Mouse (Mus musculus): ENCODE results near the gene Rsf1. TPM values are rescaled to one million over a fixed set of nuclear protein-coding genes. Genes with fewer than 3 reads are reported as not detected.

Rsf1 gene
- polyA plus RNA-seq, 1 experiment from 2014 or later = 10.0 TPM

DNA sequence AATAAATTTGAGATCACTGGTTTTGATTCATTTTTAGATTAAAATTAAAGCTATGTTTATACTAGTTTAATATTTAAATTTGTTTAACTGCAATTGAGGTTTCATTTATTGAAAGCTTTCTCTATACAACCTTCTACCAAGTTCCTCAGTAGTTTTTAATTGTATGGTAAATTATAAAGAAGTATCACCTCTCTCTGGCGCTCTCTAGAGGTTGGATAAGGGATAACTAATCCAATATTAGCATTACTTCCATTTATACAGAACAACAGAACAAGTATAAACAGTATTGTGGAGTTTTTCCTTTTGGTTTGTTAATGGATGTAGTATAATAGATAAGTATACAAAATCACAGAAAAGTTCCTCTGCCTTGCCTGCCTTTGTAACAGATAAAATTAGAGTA lies 99.5 kb downstream of the Rsf1 start:
- H3K9me3 ChIP-seq (ENCODE audit: control insufficient read depth, low read length) = no peaks in the 10 kb centered on the region

DNA sequence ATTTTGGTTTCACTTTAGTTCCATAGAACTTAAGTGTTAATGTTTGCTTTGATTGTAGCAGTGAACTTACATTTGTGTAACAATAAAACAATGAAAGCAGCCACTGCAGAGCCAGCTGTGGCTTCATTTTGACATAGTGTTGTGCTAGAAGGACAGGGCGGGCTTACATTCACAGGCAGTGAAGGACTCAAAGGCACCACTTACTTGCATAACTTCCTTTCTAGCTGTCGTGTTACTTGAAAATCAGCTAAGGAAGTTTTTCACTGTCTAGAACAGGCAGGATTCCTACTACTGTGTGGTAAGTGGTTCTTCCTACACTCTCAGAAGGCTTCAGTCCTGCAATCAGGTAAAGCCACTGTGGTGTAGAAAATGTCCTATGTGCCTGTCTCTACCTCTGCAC lies 108.1 kb downstream of the Rsf1 start:
- 74% methylated on average over 2 of the region's 2 CpGs for WGBS
- Histone ChIP-seq H3K27ac (replicated peaks) (no peak overlapping the region), H3K4me3 (ENCODE audit: low read depth, low read length) (no peak overlapping the region), H3K4me2 (replicated peaks; ENCODE audit: low read depth) (no peak overlapping the region), H3K27me3 (ENCODE audit: control insufficient read depth, insufficient read depth, low read length) (no peaks in the 10 kb centered on the region), H3K9ac (ENCODE audit: low read length) (no peak overlapping the region), H3K9me3 (ENCODE audit: control insufficient read depth, low read length) (no peaks in the 10 kb centered on the region), H3K4me1 (replicated peaks; ENCODE audit: control insufficient read depth, insufficient read depth) (no peaks in the 10 kb centered on the region), H3K36me3 (ENCODE audit: control insufficient read depth, insufficient read depth, low read length) (peaks cover 12% of the 10 kb centered on the region)
- TF ChIP-seq EP300 (optimal IDR thresholded peaks at IDR 0.05) = no peak
- TF ChIP-seq CTCF (IDR thresholded peaks at IDR 0.05; ENCODE audit: low read depth) = no peak
- no peak for DNase-seq (ENCODE audit: low spot score)
- no peak for ATAC-seq (ENCODE audit: low FRiP score, low TSS enrichment)

More for the DNA sequence above, 99.5 kb downstream of the Rsf1 start:
- ATAC-seq (ENCODE audit: low FRiP score, low TSS enrichment) (no peak), DNase-seq (ENCODE audit: low spot score) (no peak)
- H3K4me1 ChIP-seq (replicated peaks; ENCODE audit: control insufficient read depth, insufficient read depth) = no peaks in the 10 kb centered on the region
- no peak overlapping the region for H3K4me2 ChIP-seq (replicated peaks; ENCODE audit: low read depth)
- TF ChIP-seq CTCF (IDR thresholded peaks at IDR 0.05; ENCODE audit: low read depth) (peak; percentile 70), EP300 (optimal IDR thresholded peaks at IDR 0.05) (no peak)
- no peak overlapping the region for H3K4me3 ChIP-seq (ENCODE audit: low read depth, low read length)
- WGBS = 10% methylated on average over 1 of the region's 1 CpGs
- no peak overlapping the region for H3K27ac ChIP-seq (replicated peaks)
- peaks cover 16% of the 10 kb centered on the region for H3K36me3 ChIP-seq (ENCODE audit: control insufficient read depth, insufficient read depth, low read length)
- H3K27me3 ChIP-seq (ENCODE audit: control insufficient read depth, insufficient read depth, low read length) = no peaks in the 10 kb centered on the region
- no peak overlapping the region for H3K9ac ChIP-seq (ENCODE audit: low read length)

DNA sequence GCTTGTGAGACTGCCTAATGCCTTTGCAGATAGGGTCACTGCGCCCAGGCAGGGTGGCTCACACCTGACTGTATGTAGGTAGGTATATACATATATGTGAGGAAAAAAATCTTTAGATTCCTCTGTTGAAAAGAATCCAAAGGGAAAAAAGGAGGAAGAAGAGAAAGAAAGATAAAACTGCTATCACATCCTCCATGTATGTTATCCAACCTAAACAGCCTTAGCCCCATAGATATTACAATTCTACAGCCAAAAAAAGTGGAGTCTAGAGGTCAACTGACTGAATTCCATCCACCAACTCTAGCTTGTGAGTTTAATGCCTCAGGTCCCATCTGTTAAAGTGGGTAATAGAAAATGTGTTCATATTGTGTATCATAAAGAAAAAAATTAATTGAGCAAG lies 115.8 kb downstream of the Rsf1 start:
- no peak overlapping the region for H3K4me2 ChIP-seq (replicated peaks; ENCODE audit: low read depth)
- TF ChIP-seq EP300 (optimal IDR thresholded peaks at IDR 0.05) (no peak), CTCF (IDR thresholded peaks at IDR 0.05; ENCODE audit: low read depth) (no peak)
- WGBS = 100% methylated on average over 1 of the region's 1 CpGs

DNA sequence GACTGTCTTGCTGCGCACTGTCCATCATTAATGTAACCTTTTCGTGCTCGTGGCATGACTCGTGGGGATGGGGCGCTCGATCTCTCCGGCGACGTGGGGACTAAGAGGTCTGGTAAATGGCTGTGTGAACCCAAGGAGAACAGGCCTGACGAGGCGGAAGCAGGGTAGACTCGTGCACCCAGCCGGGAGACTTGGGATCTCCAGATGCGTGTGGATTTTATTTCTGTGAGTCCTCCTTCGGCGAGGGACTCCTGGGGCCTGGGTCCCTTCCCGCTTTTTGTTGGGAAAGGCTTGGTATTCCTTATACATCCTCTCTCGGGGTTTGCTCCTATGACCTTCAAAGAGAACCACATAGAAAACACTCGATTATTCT lies 116.4 kb downstream of the Rsf1 start:
- H3K9ac ChIP-seq (ENCODE audit: low read length) = peak overlapping the region; percentile 94
- TF ChIP-seq EP300 (optimal IDR thresholded peaks at IDR 0.05) (no peak), CTCF (IDR thresholded peaks at IDR 0.05; ENCODE audit: low read depth) (no peak)
- H3K9me3 ChIP-seq (ENCODE audit: control insufficient read depth, low read length) = no peaks in the 10 kb centered on the region
- H3K4me3 ChIP-seq (ENCODE audit: low read depth, low read length) = peak overlapping the region; percentile 90
- WGBS = 32% methylated on average over 19 of the region's 19 CpGs
- no peaks in the 10 kb centered on the region for H3K27me3 ChIP-seq (ENCODE audit: control insufficient read depth, insufficient read depth, low read length)
- 0 out of 2 replicates have a peak, but pooled peaks cover 3% of the 10 kb centered on the region for H3K4me1 ChIP-seq (replicated peaks; ENCODE audit: control insufficient read depth, insufficient read depth)
- no peak for DNase-seq (ENCODE audit: low spot score)
- peak overlapping the region; percentile 89 for H3K27ac ChIP-seq (replicated peaks)
- H3K36me3 ChIP-seq (ENCODE audit: control insufficient read depth, insufficient read depth, low read length) = no peaks in the 10 kb centered on the region
- H3K4me2 ChIP-seq (replicated peaks; ENCODE audit: low read depth) = peak overlapping the region; percentile 73
- ATAC-seq (ENCODE audit: low FRiP score, low TSS enrichment) = peak; percentile 67

More for the DNA sequence above, 115.8 kb downstream of the Rsf1 start:
- DNase-seq (ENCODE audit: low spot score) (no peak), ATAC-seq (ENCODE audit: low FRiP score, low TSS enrichment) (no peak)
- no peaks in the 10 kb centered on the region for H3K9me3 ChIP-seq (ENCODE audit: control insufficient read depth, low read length)
- no peaks in the 10 kb centered on the region for H3K36me3 ChIP-seq (ENCODE audit: control insufficient read depth, insufficient read depth, low read length)
- H3K27ac ChIP-seq (replicated peaks) = no peak overlapping the region; the same call in 1 of the 2 replicates
- no peak overlapping the region for H3K4me3 ChIP-seq (ENCODE audit: low read depth, low read length)
- 0 out of 2 replicates have a peak, but pooled peaks cover 3% of the 10 kb centered on the region for H3K4me1 ChIP-seq (replicated peaks; ENCODE audit: control insufficient read depth, insufficient read depth)
- H3K9ac ChIP-seq (ENCODE audit: low read length) = no peak overlapping the region
- H3K27me3 ChIP-seq (ENCODE audit: control insufficient read depth, insufficient read depth, low read length) = no peaks in the 10 kb centered on the region

DNA sequence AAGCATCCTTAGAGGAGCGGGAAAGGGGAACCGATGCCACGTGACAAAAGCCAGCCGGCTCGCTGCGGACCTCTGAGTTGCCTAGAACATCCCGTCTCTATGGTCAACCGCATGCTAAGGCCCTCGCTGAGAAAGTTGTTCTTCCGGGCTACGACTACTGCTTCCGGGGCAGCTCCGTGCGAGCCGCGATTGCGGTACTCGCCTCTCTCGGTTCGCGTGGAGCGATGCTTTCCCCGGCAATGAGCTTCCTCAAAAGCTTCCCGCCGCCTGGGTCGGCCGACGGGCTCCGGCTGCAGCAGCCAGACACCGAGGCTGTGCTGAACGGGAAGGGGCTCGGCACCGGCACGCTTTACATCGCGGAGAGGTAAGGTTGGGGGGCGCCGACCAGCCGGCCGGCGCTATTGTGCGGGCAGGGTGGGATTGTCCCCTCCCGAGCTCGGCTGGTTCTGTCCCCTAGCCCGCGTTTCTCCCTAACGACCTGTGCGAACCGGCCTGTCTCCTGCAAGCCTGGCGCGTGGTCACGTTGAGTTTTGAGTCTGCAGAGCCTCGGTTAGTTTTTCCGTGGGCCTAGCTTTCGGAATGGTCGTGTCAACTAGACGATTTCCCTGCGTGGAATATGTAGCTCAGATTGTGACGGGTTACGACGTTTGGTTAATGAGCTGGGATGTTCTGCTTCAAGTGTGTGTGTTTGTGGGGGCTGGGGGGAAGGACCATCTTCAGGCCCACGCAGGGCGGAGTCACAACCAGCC lies 117.0 kb downstream of the Rsf1 start, which contains the start of gene Clns1a:
TSS of gene Clns1a (plus strand) at position 129 of the 749 bp plus-strand sequence.
- ATAC-seq (ENCODE audit: low FRiP score, low TSS enrichment) = peak; percentile 98
- TF ChIP-seq CTCF (IDR thresholded peaks at IDR 0.05; ENCODE audit: low read depth) (no peak), EP300 (optimal IDR thresholded peaks at IDR 0.05) (peak; percentile 81)
- WGBS = under 1% methylated on average over 63 of the region's 63 CpGs

DNA sequence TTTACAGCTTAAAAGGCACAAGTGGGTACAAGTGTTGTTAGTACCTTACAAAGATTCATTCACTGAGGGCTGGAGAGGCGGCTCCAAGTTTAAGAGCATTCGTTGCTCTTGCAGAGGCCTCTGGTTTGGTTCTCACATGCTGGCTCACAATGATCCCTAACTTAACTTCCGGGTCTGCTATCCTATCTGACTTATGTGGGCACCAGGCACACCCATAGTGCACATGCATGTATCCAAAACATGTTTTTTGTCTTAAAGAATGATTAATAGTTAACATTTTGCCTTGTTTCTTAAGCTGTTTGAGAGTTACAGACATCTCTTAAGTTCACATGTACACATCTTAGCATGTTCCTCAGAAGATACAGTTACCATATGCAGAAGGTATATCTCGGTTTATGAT lies 120.5 kb downstream of the Rsf1 start:
- Histone ChIP-seq H3K4me3 (ENCODE audit: low read depth, low read length) (no peak overlapping the region), H3K36me3 (ENCODE audit: control insufficient read depth, insufficient read depth, low read length) (no peaks in the 10 kb centered on the region), H3K27ac (replicated peaks) (no peak overlapping the region), H3K9ac (ENCODE audit: low read length) (no peak overlapping the region), H3K27me3 (ENCODE audit: control insufficient read depth, insufficient read depth, low read length) (no peaks in the 10 kb centered on the region), H3K4me2 (replicated peaks; ENCODE audit: low read depth) (no peak overlapping the region), H3K9me3 (ENCODE audit: control insufficient read depth, low read length) (no peaks in the 10 kb centered on the region), H3K4me1 (replicated peaks; ENCODE audit: control insufficient read depth, insufficient read depth) (0 out of 2 replicates have a peak, but pooled peaks cover 3% of the 10 kb centered on the region)
- 88% methylated on average over 4 of the region's 4 CpGs for WGBS
- TF ChIP-seq EP300 (optimal IDR thresholded peaks at IDR 0.05) (no peak), CTCF (IDR thresholded peaks at IDR 0.05; ENCODE audit: low read depth) (no peak)
- DNase-seq (ENCODE audit: low spot score) (no peak), ATAC-seq (ENCODE audit: low FRiP score, low TSS enrichment) (no peak)

More for the DNA sequence above, 117.0 kb downstream of the Rsf1 start, which contains the start of gene Clns1a:
- Histone ChIP-seq H3K36me3 (ENCODE audit: control insufficient read depth, insufficient read depth, low read length) (no peaks in the 10 kb centered on the region), H3K4me3 (ENCODE audit: low read depth, low read length) (peak within 1 kb of the TSS; percentile 90), H3K9ac (ENCODE audit: low read length) (peak within 1 kb of the TSS; percentile 94), H3K4me1 (replicated peaks; ENCODE audit: control insufficient read depth, insufficient read depth) (0 out of 2 replicates have a peak, but pooled peaks cover 3% of the 10 kb centered on the region), H3K9me3 (ENCODE audit: control insufficient read depth, low read length) (no peaks in the 10 kb centered on the region), H3K27me3 (ENCODE audit: control insufficient read depth, insufficient read depth, low read length) (no peaks in the 10 kb centered on the region), H3K27ac (replicated peaks) (peak within 1 kb of the TSS; percentile 89), H3K4me2 (replicated peaks; ENCODE audit: low read depth) (peak within 1 kb of the TSS; percentile 73)
- peak; percentile 87 for DNase-seq (ENCODE audit: low spot score)

Data from stomach, postnatal 0 days (tissue).